Mouse (Mus musculus) megakaryocyte-erythroid progenitor cell, adult 5-6 weeks (primary cell): ENCODE results near the gene Braf. TPM values are rescaled to one million over a fixed set of nuclear protein-coding genes. Genes with fewer than 3 reads are reported as not detected.

Experiments
- ATAC-seq: replicated peaks from 2 replicates; pipeline ENCODE4 v1.8.0; 2016; ENCODE audit warnings: mild to moderate bottlenecking, inconsistent platforms; ENCODE audit not compliant: severe bottlenecking, poor library complexity, low FRiP score, low TSS enrichment
- total RNA-seq, 2 experiments: library from RNA; stranded (forward) in 1 of 2; stranded (reverse) in 1 of 2; fragments of 200-1000, 215-1000 nt in 1 of 2; fragments of >200 nt in 1 of 2; fragmentation: Nextera tagmentation in 1 of 2; gene quantifications; 2 replicates each; pipeline ENCODE4 v1.2.3; 2014 to 2017

Gene Braf
- total RNA-seq, 2 experiments from 2014 or later: 11.6 to 29.7 TPM

- peak; percentile 97 for ATAC-seq
Observed at GRCm38 (mm10) chr6:39562166-39563015, 162.9 kb downstream of the Braf start.

GRCm38 (mm10) chr6:39559276-39559939, 165.9 kb downstream of the Braf start:
- ATAC-seq: no peak

- ATAC-seq: no peak
Observed at GRCm38 (mm10) chr6:39557723-39558261, 167.5 kb downstream of the Braf start, which contains the start of gene Dennd2a. Gene Dennd2a, minus strand, starts transcription at chr6:39557867.

- ATAC-seq: 0 out of 2 replicates have a peak, but pooled peaks have one; percentile 31
Observed at GRCm38 (mm10) chr6:39556900-39557659, 168.2 kb downstream of the Braf start.

GRCm38 (mm10) chr6:39555648-39555945, 169.7 kb downstream of the Braf start:
- ATAC-seq: no peak

GRCm38 (mm10) chr6:39554888-39555647, 170.2 kb downstream of the Braf start:
- ATAC-seq: no peak

Other genes with a start within 250 kb of the Braf start
- gene Dennd2a, start 167.6 kb downstream of the Braf start, total RNA-seq (2014; fragmentation: Nextera tagmentation): not detected in 2 replicates
- not detected in 2 replicates for gene Dennd2a, start 167.6 kb downstream of the Braf start, total RNA-seq (2017)
- 12.0 and 39.5 TPM in 2 replicates for gene Adck2, start 151.6 kb downstream of the Braf start, total RNA-seq (2014; fragmentation: Nextera tagmentation)
- gene Adck2, start 151.6 kb downstream of the Braf start, total RNA-seq (2017): 7.6 and 11.8 TPM in 2 replicates
- 0.96 and 2.5 TPM in 2 replicates for gene Gm42420, start 139.7 kb downstream of the Braf start, total RNA-seq (2014; fragmentation: Nextera tagmentation)
- gene Gm42420, start 139.7 kb downstream of the Braf start, total RNA-seq (2017): not detected in 2 replicates
- gene Ndufb2, start 132.9 kb downstream of the Braf start, total RNA-seq (2014; fragmentation: Nextera tagmentation): 159 and 176 TPM in 2 replicates
- gene Ndufb2, start 132.9 kb downstream of the Braf start, total RNA-seq (2017): 65.9 and 71.6 TPM in 2 replicates
- 94.6 and 101 TPM in 2 replicates for gene Mrps33, start 85.5 kb upstream of the Braf start, total RNA-seq (2014; fragmentation: Nextera tagmentation)
- gene Mrps33, start 85.5 kb upstream of the Braf start, total RNA-seq (2017): 46.4 and 67.5 TPM in 2 replicates
- gene Tmem178b, start 147.8 kb upstream of the Braf start, total RNA-seq (2014; fragmentation: Nextera tagmentation): not detected in 2 replicates
- not detected in 2 replicates for gene Tmem178b, start 147.8 kb upstream of the Braf start, total RNA-seq (2017)